Mouse (Mus musculus): ENCODE measurements around the gene Nfkb1. TPM values are rescaled to one million over a fixed set of nuclear protein-coding genes. Genes with fewer than 3 reads are reported as not detected.

The Nfkb1 gene
- 3.4 TPM in 2 replicates for polyA plus RNA-seq (2021; fragmentation: Nextera tagmentation)
- long read RNA-seq, experiment 1, partial matches to known transcripts, result 2 of 5 reads
- long read RNA-seq, experiment 1, other reads (novel, unspliced or antisense), result 1 of 5 reads
- long read RNA-seq, experiment 2, full-length matches to known transcripts, result 9 of 24 reads
- long read RNA-seq, experiment 2, partial matches to known transcripts, result 4 of 24 reads
- long read RNA-seq, experiment 2, other reads (novel, unspliced or antisense), result 11 of 24 reads

DNA sequence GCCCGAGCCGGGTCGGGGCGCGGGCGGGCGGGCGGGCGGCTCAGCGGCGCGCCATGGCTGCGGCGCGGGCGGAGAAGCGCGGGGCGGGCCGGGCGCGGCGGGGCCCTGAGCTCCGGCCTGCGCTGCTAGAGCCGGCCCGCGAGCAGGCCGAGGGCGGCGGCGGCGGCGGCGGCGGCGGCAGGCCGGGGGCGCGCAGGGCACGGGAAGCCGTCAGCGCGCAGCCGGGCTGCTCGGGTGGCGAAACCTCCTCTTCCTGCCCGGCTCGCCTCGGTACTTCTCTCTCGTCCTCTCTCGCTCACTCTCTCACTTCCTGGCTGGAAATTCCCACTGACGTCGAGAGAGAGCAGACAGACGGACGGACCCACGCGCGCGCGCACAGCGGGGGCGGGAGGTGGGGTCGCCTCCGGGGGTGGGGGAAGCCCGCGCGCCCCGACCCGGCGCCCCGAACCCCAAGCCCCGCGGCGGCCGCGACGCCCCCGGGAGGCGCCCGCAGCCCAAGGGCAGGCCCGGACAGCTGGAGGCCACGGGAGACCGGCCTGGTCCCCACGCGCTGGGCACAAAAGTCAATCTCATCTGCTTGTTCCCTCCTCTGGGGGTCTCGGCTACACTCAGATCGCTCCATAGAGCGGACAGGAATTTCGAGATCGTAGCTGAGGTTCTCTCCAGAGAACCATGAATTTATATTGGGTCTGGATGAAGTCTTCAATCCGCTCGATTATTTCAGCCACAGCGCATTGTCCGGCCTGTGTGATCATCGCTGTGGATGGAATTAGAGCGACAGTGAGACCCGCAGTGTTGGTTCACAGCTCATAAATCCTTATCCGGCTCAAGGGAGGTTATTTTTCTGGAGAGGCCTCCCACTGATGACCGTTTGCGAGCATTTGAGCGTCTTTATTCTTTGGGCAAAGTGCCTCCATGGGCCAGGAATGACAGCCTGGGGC is at the start of gene Nfkb1:
Gene Nfkb1 (minus strand): TSS at position 357 of the 941 bp plus-strand sequence.

Other genes starting within 250 kb of the Nfkb1 start
- gene Manba, start 205.9 kb downstream of the Nfkb1 start, polyA plus RNA-seq (2021; fragmentation: Nextera tagmentation), result 3.4 and 5.2 TPM in 2 replicates
- 1.3 and 1.5 TPM in 2 replicates for gene Slc39a8, start 133.7 kb upstream of the Nfkb1 start, polyA plus RNA-seq (2021; fragmentation: Nextera tagmentation)